Mouse (Mus musculus) frontal cortex, adult (tissue): ENCODE results near the gene Rhbdl1.

Experiments used
- ATAC-seq: cut with Nextera tagmentation; 2 replicates; pipeline ENCODE4 v1.9.2; 2017; ENCODE audit warnings: mild to moderate bottlenecking, moderate library complexity, mixed read lengths; ENCODE audit not compliant: low TSS enrichment

The Rhbdl1 gene

GRCm38 (mm10) chr17:25837076-25837410 is at the start of gene Rhbdl1:
TSS of gene Rhbdl1 (minus strand) at chr17:25837295.
- ATAC-seq = peak; percentile 56

- no peak for ATAC-seq
Measured at GRCm38 (mm10) chr17:25886806-25887205, 49.7 kb upstream of the Rhbdl1 start.

- ATAC-seq = peak; percentile 43; the same call in 1 of the 2 replicates
Measured at GRCm38 (mm10) chr17:25885636-25886035, 48.5 kb upstream of the Rhbdl1 start.

- no peak for ATAC-seq
Measured at GRCm38 (mm10) chr17:25883824-25884223, 46.7 kb upstream of the Rhbdl1 start.

- ATAC-seq = no peak
Measured at GRCm38 (mm10) chr17:25883268-25883667, 46.2 kb upstream of the Rhbdl1 start.

GRCm38 (mm10) chr17:25882306-25882705 is 45.2 kb upstream of the Rhbdl1 start:
- ATAC-seq = no peak

GRCm38 (mm10) chr17:25881691-25882090 is 44.6 kb upstream of the Rhbdl1 start:
- ATAC-seq = no peak

- ATAC-seq = no peak
Measured at GRCm38 (mm10) chr17:25880913-25881641, 44.0 kb upstream of the Rhbdl1 start.

GRCm38 (mm10) chr17:25880196-25880910 is 43.3 kb upstream of the Rhbdl1 start, which contains the start of gene Wfikkn1:
TSS of gene Wfikkn1 (minus strand) at chr17:25880858.
- ATAC-seq = no peak

- ATAC-seq = no peak
Measured at GRCm38 (mm10) chr17:25879750-25880149, 42.7 kb upstream of the Rhbdl1 start.

GRCm38 (mm10) chr17:25879261-25879660 is 42.2 kb upstream of the Rhbdl1 start:
- ATAC-seq = no peak

GRCm38 (mm10) chr17:25878611-25879180 is 41.6 kb upstream of the Rhbdl1 start:
- no peak for ATAC-seq

- no peak for ATAC-seq
Measured at GRCm38 (mm10) chr17:25877741-25878610, 40.9 kb upstream of the Rhbdl1 start.

GRCm38 (mm10) chr17:25877025-25877424 is 39.9 kb upstream of the Rhbdl1 start:
- ATAC-seq = no peak

GRCm38 (mm10) chr17:25876347-25876915 is 39.3 kb upstream of the Rhbdl1 start:
- ATAC-seq = no peak

GRCm38 (mm10) chr17:25875171-25876136 is 38.4 kb upstream of the Rhbdl1 start:
- peak; percentile 84 for ATAC-seq

- peak; percentile 67 for ATAC-seq
Measured at GRCm38 (mm10) chr17:25874721-25875170, 37.7 kb upstream of the Rhbdl1 start, which contains the start of gene Mettl26. TSS of gene Mettl26 (plus strand) at chr17:25875074.

GRCm38 (mm10) chr17:25874148-25874720 is 37.1 kb upstream of the Rhbdl1 start:
- no peak for ATAC-seq

- no peak for ATAC-seq
Measured at GRCm38 (mm10) chr17:25873405-25874147, 36.5 kb upstream of the Rhbdl1 start.
